Mouse (Mus musculus) ovary, postnatal 14 days (tissue): Measurements from ENCODE around the gene Ctns.

ENCODE experiments used
- DNase-seq: peaks from one replicate; pipeline ENCODE4 v3.0.0; 2022; ENCODE audit warnings: low spot score

Gene Ctns

GRCm38 (mm10) chr11:73137591-73138501 is 61.0 kb downstream of the Ctns start, which contains the start of gene Haspin:
TSS of gene Haspin (minus strand) at chr11:73138294.
- peak; percentile 91 for DNase-seq

GRCm38 (mm10) chr11:73137116-73137515 is 61.7 kb downstream of the Ctns start:
- no peak for DNase-seq

DNA sequence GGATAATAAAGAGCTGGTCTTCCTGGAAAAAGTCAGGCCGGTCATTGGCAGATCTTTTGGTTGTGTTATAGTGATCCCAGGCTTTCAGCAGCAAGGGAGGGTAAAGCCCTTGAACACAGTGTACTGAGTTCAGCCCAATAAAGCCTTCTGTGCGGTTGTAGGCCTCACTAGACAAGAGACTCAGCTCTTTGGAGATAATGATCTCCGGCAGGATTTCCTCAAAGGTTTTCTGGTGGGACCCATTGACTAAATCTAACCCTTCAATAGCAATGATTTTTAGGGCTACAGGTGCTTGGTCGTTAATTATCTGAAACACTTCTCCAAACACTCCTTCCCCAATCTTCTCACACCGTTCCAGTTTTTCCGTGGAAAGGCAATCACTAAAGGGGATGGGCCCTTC is 62.3 kb downstream of the Ctns start:
- no peak for DNase-seq

- DNase-seq, result no peak
Observed at GRCm38 (mm10) chr11:73134222-73134621, 64.6 kb downstream of the Ctns start.
